Mouse (Mus musculus) embryo, embryonic 9.5 days (tissue): ENCODE measurements around the gene Sult1b1.
"Not testable (repeated sequence)": the region's sequence is repeated elsewhere in the genome, so short reads cannot be mapped to it uniquely, and the experiment has no call there.

Experiments
- DNase-seq: peaks from one replicate; pipeline ENCODE4 v3.0.0-alpha.2; 2017; ENCODE audit errors: extremely low spot score

Sult1b1 gene

DNA sequence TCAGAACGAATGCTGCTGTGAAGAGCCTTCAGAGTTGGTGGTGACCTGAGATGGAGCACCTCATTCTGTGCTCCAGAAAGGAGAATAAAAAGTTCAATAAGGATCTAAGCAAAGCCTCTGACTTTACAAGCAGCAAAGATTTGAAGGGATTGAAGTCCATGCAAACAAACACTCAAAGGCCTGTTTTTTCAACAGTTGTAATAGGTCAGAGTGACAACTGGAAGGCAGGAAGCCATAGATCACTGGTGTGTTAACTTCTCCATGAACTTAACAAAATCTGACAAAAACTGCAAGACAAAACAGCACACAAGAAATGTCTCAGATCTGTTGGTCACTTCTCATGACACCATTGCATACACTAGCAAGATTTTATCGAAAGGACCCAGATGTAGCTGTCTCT lies at the start of gene Sult1b1:
Sult1b1 (minus strand) TSS at position 85 of the 400 bp plus-strand sequence.
- DNase-seq: no peak

DNA sequence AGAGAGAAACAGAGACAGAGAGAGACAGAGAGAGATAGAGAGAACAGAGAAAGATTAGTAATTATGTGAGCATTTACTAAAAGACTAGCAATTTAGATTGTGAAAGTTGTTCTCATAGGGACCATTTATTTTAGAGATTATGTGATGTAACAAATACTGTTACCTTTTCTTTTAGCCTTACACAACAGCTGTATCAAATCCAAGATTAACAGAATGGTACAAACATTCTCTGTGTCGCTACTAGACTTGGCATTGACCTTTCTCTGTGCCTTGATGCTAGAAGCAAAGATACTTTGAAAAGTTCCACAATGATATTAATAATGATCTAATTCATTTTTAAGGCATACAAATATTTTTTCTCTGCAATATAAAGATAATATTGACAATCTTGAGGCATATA lies 42.4 kb upstream of the Sult1b1 start:
- DNase-seq: no peak

DNA sequence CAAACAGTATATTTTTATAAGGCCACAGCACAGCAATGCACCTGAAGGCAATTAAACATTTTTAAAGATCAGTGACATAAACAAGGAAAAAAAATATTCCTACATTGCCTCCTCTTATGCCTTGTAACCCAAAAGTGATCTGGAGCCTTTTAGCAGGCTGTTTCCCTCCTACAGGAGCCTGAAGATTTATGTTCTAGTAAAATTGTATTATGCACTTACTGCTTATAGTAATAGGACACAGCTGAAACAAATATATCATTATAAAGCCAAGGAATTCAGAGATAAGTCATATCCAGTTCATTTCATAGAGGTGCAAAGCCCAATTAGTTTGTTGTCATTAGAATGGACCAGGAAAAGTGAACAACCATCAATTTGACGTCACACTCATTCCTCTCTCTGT lies 36.2 kb upstream of the Sult1b1 start:
- DNase-seq: no peak

DNA sequence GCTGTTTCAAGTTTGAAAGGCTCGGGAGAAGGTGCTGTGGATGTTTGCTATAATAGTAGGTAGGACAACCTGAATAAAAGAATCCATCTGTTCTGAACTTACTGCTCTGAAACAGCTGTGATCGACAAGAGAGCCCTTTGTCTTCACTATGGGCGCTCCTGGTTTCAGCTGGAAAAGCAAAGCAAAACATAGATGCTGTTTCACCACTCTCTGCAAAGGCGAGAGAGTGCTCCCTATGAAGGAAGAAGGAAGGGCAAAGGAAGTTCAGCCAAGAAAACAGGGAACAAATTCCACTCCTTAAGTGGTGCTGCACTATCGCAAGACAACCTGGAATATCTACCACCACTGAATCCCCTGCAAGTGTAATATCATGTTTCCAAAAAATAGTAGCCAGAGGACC lies 35.5 kb upstream of the Sult1b1 start:
- DNase-seq: no peak

DNA sequence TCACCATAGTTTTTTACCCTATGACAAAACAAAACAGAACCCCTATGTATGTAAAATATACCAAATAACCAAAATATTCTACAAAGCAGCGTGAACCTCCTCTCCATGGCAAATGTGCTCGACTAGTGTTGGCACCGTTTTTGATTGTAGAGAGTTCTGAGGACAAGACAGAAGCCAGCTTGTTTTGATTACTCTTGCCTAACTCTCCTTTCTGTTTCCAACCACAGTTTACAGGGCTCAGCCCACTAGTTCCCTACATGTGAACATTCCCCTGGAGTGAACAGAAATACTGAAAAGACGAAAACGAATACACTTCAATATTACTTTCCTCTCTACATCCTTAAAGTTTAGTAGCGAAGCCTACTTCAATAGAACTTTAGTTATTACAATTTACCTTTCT lies 34.8 kb upstream of the Sult1b1 start:
- no peak for DNase-seq

DNA sequence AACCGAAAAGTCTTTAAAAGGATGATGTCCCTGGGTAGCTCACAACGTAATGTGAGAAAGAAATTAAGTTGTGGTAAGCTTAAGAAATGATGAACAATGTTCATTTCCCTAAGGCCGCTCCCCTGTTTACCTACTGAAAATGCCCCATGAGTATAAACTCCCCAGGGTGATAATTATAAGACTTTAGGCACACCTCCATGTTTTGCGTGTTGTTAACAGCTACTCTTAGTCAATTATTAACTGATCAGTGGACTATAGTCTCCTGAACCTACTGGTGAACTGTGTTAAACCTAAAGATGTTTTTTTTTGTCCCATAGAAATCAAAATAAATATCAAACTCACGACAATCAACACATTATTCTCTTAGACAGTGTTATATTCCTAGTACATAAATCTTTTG lies 30.9 kb upstream of the Sult1b1 start, which contains the start of gene Sult1d1:
Sult1d1 (minus strand) TSS at position 183 of the 400 bp plus-strand sequence.
- DNase-seq: no peak

DNA sequence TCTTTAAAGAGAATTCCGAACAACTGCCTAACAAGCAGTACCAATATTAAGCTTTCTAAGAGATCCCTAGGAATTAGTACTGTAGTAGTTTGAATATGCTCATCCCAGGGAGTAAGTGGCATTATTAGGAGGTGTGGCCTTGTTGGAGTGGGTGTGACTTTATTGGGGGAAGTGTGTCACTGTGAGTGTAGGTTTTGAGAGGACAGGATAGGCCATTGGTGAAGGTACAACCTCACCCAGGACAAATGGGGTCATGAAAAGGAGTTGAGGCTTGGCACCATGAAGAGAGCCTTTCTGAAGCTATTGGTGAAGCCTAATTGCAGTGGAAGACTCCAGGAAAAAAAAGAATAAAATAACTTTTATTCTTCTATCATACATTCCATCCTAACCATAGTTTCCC lies 29.3 kb upstream of the Sult1b1 start:
- no peak for DNase-seq

DNA sequence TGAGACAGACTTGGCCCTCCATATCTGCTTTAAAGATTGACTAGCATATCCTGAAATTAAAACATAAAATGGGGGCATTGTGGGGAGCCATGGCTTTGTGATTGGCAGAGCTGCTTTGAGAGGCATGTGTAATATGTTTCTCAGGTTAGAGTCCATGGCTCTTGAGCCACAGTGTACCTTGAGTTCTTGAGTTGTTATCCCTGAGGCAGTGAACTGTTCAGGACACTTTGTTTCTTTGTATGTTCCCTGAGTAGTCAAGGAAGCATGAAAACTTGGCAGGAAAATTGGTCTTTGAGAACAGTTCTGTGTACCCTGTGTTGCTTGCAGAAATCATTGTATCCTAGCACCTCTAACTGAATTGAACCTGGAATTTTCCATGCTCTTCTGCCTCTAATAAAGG lies 25.0 kb upstream of the Sult1b1 start:
- no peak for DNase-seq

DNA sequence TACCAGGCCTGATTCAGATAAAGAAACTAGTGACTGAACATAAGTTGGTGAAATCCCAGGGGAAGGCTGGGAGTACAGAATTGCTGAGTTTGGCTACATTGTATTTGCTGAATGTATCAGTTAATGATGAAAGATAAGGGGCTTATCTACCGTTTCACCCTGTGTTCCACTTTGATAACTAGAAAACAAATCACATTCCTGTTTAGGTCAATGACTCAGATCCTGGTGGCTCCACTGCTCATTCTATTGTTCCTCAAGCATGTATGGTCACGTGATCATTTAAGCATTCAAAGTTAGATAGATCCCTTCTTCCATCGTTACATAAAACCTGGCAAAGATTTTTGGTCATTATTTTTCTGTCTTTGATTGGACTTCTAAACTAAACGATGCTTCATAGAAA lies 24.5 kb upstream of the Sult1b1 start:
- no peak for DNase-seq

DNA sequence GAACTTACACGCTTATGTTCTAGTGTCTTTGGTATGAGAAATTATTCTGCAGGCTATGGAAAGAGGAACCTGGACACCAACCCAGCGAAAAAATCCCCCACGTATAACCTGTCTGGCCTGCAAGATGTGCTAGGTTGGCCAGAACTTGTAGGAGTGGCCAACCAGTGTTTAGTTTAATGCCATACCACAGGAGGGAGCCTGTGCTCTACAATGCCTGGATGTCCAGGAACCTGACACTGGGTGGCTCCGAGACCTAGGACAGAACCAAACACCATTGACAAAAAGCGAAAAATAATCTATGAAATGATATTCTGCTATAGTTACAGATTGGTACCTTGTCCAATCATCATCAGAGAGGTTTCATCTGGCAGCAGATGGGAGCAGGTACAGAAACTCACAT lies 22.1 kb upstream of the Sult1b1 start:
- DNase-seq: no peak

DNA sequence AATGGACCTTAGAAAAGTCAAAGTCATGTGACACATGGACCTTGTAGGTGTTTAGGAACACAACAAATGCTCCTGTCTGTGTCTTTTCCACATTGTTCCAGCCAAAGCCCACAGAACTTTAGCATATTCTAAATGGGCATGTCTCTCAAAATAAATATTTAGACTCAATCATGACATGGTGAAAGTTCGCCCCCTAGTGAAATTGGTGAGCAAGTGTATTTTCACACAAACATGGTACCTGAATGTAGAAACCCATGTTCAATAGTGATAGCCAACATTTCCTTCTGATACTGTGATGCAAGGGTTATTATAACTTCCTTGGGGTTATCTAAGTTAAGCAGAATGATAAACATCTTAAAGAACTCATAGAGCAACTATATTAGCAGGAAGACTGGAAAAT lies 12.9 kb upstream of the Sult1b1 start:
- DNase-seq: no peak

DNA sequence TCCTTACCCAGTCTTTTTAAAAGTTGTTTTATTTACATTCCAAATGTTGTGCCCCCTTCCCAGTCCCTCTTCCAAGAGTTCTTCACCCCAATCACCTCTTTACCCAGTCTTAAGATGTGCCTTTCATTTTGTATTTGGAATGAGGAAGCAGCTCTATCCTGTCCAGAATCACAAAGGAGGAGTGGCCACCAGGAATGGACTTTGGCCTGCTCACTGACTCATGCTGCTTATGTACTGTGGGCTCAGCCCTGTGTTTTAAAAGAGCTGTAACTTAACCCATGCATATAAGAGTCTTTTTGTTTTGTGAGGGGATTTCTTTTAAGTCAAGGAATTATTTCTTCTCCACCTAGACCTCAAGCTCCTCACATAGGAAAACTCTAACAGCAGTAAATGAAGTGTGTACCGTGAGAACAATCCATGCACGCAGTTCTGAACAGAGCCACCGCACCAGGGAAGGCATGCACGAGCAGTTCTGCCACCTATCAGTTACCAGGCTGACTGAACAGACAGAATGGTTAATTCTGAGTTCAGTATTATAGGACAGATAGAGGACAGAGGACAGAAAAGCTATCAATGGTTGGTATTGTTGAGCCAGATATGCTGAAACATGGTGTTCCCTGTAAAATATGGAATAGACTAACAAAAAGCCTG lies 1.9 kb downstream of the Sult1b1 start:
- DNase-seq: no peak

DNA sequence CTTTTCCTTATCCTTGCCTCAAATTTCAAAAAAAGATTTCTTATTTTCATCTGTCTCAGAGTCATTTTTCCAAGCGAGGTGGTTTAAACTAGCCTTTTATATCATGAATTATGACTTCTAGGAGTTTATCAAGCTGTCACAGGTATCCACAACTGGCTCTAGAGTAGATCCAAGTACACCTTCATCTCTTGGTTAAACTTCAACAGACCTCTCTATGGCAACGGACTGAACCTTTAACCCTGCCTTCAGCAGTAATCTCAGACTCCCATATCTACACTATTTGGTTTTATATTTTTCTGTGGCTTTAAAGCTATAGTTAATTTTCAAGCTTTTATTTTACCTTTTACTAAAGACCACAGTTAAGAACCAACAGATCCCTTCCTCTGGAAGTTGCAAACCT lies 5.7 kb downstream of the Sult1b1 start:
- no peak for DNase-seq

DNA sequence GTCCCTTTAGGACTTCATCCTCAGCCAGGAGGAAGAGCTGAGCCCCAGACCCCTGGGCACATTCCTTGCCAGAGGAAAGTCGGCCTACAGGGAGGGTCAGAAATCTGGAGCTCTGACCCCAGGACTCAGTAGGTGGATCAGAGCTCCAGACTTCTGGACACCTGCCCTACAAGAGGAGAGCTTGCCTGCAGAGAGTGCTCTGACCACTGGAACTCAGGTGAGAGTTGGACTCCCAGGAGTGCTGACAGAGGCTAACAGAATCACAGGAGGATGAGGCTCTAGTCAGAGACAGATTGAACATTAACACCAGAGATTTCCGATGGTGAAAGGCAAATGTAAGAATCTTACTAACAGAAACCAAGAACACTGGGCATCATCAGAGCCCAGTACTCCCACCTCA lies 14.4 kb downstream of the Sult1b1 start:
- DNase-seq: not testable (repeated sequence)

DNA sequence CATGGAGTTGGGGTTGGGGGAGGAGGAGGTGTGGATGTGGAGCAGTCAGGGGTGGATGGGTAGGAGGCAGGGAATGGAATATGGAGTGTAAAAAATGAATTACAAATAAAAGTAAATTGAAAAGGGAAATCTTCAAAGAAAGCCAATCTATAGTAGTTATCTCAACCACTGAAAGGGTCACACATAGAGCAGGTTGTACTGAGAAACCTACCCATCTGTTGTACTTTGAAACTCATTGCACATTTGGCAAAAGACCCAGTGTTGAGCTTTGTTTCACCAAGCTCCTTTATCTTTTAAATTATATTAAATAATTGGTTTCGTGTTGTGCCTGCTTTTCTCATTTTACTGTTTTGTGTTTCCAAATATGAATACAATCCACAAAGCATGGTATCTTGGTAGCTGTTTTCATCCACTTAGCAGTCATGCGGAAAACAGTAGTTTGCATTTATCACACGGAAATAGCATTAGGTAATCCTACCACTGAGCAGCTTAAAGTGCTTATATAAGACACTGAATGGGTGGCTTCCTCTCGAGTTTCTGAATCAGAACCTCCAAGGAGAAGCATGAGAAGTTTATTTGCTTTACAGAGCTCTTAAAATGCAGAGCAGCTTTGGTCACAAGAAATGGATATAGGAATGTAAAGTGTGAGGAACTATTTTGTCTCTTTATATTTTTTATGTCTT lies 32.1 kb downstream of the Sult1b1 start:
- no peak for DNase-seq

DNA sequence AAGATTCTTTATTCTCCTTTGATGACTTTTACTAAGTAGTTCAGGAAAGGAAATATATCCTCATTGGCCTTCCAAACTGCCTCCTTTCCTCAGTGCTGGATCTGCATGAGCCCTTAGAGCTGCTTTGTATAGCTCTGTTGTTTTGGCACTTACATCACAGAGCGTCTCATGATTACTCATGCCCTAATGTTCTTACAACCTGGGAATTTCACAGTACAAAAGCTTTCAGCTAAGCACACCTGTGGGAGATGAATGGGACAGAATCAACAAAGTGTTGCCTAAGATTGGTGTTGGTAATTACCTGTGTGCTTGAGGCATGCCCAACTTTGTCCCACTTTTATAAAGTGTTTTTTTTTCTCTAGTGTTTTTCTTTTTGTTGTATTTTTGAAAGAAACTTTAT lies 35.3 kb downstream of the Sult1b1 start:
- DNase-seq: no peak

DNA sequence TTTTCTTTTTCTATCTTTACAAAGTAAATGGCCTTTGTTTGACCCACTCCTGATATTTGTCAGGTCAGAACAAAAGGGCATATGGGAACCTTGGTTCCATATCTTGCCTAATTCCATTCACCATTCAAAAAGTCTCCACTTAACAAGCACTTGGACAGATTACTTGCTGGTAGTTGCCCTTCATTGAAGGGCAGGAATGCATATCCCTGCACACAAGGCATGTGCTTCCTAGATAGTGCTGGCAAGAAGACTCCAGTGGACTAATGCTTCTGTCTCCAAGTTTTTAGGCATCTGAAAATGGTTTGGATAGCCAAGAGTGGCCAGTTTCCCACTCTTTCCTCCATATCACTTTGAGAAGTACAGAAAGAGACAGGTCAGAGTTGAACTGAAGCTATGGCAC lies 38.7 kb downstream of the Sult1b1 start:
- no peak for DNase-seq

DNA sequence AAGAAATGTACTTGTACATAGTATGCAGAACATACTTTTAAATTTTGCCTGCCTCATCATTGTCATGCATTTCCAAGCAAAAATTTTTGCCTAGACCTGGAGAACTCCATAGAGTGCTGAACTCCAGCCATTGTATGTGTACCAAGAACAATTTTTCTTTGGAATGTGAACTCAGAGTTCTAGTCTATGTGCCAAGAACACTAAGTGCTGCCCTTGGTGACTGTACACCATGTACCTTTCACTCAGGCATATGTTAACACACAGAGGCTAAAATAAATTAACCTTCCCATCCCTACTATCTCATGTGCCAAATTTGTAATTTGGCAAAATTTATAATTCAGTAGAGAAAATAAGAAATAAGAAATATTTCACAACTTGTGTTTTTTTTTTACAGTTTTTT lies 39.1 kb downstream of the Sult1b1 start:
- no peak for DNase-seq

DNA sequence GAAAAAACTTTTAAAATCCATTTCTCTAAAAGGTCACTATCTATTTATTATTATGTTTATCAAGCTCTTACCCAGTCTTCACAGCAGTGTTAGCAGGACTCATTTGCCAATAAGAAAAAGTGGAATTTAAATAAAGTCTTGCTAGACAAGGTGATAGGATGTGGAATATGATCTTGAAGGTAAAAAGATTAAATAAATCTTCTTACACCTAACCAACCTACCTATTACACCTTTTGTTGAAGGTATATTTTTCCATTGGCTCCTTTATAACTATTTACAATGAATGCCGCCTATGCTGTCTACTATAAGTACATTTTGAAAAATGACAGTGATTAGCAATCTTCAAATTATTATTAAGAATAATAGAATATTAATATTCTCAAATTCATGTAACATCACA lies 47.2 kb downstream of the Sult1b1 start, which contains the start of gene Ugt2a1:
Ugt2a1 (minus strand) TSS at position 101 of the 400 bp plus-strand sequence.
- DNase-seq: no peak

DNA sequence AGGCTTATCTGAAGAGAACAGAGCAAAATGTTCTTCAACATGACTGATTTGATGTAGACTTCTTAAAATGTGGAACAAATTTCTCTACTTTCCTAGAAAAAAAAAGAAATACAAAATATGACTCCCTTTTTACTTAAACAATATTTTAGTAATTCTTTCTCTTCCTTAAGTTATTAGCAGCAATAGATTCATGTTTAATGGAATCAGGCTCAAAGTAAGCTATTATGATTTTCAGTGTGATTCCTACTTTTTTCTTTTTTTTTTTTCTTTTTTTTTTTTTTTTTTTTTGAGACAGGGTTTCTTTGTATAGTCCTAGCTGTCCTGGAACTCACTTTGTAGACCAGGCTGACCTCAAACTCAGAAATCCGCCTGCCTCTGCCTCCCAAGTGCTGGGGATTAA lies 51.3 kb downstream of the Sult1b1 start, which contains the start of gene Gm43638:
Gm43638 (minus strand) TSS at position 101 of the 400 bp plus-strand sequence.
- not testable (repeated sequence) for DNase-seq

DNA sequence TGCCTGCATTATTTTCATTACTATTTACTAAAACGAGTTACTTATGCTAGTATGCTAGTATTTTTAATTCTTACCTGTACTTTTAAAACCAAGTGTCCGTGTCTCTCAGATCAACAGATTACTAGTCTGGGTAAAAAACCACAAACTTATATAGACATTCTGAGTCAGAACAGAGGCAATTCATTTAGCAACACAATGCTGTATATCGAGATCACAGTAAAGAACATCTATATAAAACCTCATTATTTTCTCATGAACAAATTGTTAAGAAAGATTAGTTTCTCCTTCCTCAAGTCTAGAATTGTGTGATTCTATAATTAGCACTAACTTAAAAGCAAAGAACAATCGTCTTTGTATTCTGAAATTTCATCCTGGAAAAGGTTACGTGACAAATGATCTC lies 55.8 kb downstream of the Sult1b1 start, which contains the start of gene Ugt2a2:
Ugt2a2 (minus strand) TSS at position 101 of the 400 bp plus-strand sequence.
- no peak for DNase-seq
